Mouse (Mus musculus): ENCODE data around the gene Arap2.

Arap2 gene

DNA sequence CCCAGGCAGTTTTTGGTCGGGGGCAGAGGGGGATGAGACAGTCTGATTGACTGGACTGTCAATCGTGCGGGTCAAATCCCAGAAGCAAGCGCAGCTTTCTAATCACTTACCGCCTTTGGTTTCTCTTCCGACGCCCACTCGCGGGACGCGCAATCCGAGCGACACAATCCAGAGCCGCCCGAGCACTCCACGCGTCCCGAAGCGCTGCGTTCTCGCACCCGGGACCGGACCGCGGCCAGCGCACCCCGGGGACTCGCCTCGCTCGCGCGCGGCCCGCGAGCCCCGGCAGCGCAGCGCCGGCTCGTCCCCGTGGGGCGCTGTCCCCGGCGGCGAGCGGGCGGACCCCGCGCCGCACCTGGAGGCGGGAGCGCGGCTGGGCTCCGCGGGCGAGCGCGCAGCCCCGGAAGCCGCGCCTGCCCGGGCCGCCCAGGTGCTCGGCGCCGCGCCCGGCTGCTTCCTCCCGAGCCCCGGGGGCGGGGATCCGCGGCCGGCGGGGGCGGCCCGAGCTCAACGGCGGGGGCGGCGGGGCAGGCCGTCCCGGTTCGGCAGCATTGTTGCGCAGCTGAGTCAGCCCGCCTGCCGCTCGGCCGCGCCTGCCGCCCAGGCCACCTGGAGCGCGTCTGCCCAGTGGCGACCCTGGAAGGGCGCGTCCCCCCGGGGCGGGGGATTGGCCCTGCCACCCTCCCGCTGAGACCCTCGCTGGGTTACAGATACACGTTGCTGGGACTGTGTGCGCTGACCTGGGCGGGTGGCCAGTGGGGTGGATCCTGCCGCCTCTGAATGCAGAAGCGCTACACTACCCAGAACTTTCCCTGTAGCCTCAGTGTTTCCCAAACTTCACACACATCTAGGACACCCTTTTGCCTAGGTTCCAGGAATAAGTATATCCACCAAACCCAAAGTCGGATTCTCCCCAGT is at the start of gene Arap2:
TSS of gene Arap2 (minus strand) at position 376 of the 918 bp plus-strand sequence.
- in situ Hi-C loops (cut with MboI; ENCODE audit: low sequenced_read_pairs), result no loop called here

DNA sequence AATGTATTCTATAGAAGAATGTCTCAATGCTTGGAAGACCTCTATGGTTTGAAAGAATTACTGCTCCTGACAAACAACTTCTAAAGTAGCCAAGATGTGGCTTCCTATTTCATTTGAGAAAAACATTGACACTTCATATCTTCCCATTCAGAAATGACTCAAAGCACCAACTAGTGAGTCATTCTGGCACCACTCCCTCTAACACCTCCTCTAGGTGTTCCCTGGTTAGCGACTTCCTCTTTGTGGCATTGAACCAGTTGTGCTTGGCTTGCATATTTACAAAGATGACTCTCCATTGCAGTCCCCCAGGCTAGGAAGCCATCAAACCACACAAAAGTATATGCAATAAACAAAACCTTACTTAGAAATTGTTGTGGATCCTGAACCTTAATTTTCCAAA is 49.8 kb upstream of the Arap2 start:
- in situ Hi-C loops (cut with MboI; ENCODE audit: low sequenced_read_pairs), result no loop called here

DNA sequence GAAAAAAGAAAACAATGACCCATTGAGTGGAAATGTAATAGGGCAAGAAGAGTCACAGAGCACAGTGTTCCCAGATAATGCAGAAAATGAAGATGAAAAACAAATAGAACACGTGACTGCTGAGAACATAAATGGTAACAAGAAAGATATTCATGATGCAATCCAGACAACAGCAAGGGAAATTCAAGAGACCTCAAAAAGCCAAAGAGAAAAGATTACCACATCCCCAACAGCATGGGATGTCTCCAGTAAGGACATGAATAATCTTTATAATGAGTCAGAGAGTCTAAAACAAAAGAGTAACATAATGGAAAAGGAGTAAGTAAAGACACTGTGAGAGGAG is 48.1 kb upstream of the Arap2 start:
- in situ Hi-C loops (cut with MboI; ENCODE audit: low sequenced_read_pairs), result no loop called here

DNA sequence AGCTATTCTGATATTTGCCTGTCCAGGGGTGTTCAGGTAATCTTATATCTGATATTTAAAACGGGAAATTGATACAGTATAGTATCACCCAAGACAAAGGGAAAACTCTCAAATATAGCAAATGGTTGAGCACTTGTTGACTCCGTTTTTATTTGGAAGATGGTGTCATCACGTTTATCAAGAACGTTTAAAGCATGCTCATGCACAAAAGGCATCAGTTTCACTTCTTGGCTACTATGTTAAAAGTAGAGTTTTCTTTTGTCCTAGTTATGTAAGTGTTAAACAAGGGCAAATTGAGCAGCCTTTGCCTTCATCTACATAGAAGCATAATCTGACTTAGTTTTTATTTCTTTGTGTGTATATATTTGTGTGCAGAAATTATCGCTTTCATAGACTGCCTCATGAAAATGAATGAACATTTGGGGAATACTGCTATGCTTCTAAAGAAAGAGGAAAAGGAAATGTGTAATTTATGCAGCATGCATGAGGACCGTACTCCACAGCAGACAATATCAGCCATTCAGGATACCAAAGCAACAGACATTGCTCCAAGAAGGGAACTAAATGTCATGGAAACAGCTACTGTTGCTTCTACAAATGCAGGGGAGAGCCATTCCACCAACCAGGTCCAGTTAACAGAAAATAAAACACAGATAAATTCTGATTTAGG is 47.6 kb upstream of the Arap2 start, which contains the start of gene Dthd1:
TSS of gene Dthd1 (plus strand) at position 422 of the 670 bp plus-strand sequence.
- in situ Hi-C loops (cut with MboI; ENCODE audit: low sequenced_read_pairs), result no loop called here

DNA sequence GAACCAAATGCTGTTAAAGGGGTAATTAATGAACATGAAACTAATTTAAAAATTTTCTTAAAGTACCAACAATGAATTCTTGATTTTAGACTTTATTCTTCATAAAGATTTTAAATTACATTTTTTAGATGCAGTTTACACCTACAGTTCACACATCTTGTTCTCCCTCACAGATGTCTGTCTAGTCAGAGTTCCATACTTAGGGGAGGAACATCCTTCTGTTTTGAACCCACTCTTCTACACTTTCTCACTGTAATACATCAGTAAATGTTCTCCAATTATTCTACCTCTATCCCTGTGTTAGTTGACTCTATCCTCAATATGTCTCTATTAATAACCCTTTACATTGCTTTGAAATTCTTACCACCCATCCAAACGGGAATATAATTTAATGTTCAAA is 26.8 kb upstream of the Arap2 start:
- in situ Hi-C loops (cut with MboI; ENCODE audit: low sequenced_read_pairs), result no loop called here

DNA sequence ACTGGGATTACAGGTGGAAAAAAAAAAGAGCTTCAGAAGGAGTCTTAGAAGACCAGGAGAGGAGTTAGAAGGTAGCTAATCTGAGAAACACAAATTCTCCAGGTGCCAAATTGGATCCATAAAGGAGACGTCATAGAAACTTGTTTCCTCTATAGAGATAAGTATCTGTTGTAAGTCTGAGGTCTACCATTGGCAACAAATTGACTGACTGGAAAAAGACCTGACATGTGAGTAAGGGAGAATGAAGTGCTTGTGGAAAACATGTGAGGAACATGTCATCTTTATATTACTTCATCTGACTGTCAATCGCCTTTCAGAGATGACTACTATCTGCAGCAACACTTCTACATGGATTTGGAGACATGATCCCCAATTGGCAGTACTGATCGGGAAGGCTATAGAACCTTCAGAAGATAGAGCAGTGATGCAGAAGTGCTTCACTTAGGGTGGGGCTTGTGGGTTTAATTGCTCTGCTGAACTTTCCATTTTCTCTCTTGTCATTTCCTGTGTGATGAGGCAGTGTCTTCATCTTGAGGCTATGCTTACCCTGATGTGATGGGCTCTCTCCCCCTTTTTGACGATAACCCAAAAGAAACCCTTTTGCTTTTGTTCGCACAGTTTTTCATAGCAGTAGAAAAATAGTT is 25.1 kb upstream of the Arap2 start:
- in situ Hi-C loops (cut with MboI; ENCODE audit: low sequenced_read_pairs), result no loop called here

DNA sequence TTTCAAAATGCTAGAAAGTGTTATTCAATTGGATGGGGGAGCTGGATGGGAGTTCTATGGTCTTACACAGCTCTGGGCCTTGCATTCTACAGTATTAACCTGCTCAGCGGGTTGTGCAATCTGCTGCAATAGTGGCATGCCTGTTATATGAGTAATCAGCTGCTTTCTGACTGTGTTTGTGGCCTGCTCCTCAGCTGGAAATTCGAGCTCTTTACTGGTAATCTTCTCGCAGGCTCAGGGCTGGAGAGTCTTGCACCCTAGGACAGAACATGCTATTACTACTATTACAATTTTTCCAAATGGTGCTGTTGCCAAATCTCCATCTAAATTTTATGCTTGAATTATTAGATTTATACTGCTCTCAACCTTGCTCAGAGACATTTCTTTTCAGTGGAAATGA is 20.9 kb upstream of the Arap2 start:
- in situ Hi-C loops (cut with MboI; ENCODE audit: low sequenced_read_pairs), result no loop called here

DNA sequence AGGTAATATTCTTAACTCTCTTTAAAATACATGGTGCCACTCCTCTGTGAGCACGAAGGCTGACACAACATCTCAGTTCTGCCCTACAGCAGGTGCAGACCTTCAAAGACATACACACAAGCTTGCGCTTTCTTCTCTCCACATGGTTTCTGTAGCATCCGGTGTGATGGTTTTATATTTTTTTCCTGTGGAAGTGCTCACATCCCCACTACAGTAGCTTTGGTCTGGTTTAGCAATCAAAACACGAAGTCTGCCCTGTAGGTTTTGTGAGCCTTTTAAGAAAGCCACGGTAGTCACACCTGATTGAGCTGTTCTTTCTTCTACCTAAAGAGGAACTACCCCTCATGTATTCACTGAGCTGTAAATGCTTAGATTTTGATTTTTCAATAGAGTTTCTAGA is 12.7 kb upstream of the Arap2 start:
- in situ Hi-C loops (cut with MboI; ENCODE audit: low sequenced_read_pairs), result no loop called here

DNA sequence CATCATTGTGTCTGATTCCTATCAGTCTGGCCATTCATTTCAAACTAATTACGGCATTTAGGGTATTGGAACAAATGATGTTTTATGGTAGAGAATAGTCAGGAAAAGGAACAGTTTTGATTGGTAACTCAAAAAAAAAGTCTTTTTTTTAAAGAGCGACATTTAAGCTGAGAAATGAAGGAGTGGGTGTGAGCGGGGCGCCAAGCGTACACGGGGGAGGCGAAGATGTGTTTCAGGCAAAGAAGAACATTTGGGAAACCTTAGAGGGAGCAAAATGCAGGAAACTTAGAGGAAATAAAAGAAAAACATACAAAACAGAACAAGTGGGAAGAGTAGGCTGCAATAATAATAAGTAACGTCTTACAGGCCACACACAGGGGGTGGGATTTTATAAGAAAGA is 11.8 kb upstream of the Arap2 start:
- in situ Hi-C loops (cut with MboI; ENCODE audit: low sequenced_read_pairs), result no loop called here

DNA sequence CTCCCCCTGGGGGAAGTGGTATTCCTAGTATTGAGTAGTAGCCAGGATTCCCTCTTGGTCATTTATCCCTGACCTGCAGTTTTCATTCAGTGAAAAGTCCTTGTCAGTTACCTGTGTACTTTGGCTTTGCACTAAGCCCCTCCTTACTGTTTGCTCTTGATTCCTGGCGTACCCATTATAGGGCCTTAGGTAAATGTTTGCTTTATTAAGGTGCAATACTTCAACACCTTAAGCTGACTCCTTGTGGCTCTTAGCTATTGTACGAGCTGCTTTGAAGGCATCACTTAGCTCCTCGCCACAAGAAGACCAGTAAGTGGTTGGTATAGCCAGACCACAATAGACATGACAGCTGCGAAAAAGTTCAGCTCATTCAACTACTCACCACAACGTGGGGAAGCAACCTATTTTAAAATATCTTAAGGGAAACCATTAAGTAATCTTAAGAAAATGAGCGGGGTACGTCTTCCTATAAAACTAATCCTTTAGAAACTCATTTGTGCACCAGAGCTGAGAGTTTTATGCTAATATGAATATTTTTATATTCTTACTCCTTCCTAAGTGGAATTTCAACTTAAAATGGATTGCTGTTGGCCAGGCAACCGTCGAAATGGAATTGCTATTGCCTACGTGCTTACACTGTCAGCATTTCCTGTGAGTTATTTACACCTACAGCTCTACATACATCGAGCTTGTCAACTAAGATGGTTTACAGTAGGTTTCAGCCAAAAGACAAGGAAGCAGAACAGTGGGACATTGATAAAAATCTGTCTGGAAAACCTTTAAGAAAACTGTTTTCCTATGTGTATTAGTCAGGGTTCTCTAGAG is 6.0 kb upstream of the Arap2 start:
- in situ Hi-C loops (cut with MboI; ENCODE audit: low sequenced_read_pairs), result no loop called here

DNA sequence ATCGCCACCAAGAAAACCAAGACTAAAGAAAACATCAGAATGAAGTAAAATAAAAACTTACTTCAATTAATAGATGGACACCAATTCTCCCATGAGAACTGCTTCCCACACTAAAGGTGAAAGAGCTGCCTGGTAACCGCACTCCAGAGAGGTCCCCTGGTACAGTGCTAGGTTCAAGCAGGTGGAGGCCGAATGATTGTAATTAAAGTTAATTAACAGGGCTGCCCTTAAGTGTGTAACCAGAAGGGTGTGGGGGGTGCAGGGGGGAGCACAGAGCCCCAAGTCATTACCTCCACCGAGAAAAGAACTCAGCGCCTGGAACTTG is 538 bp downstream of the Arap2 start:
- in situ Hi-C loops (cut with MboI; ENCODE audit: low sequenced_read_pairs), result no loop called here

DNA sequence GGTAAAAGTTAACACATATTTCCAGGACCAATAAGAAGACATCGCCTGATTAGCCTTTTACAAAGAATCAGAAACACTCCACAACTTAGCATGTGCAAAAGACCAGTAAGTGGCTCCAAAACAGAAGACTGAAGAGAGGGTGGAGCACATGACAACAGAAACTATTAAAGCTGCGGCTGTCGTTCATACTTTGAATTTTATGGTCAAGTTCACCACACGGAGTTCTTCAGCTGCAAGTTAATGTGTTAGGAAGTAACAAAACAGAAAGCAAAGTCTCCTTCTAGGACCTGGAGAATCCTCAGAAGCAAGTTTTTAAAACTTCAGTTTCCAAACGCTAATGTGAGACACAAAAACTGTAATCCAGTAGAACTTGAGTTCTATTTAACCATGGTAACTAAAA is 1.8 kb downstream of the Arap2 start:
- in situ Hi-C loops (cut with MboI; ENCODE audit: low sequenced_read_pairs), result no loop called here

DNA sequence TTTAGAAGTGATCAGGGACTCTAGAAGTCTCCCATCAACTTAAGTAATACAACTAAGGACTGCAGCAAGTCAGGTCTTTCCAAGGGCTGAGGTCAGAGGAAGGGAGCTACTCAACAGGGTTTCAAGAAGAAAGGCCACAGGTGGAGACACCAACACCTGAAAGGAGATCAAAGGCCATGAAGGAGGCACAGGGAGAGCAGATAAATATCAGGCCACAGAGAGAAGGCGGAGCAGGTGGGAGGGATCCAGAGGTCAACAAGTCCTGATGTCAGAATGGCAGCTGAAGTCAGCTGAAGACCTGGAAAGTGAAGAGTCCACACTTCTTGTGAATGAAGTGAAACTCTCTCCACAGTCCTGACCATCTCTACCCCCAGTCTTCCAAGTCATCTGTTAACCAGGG is 2.9 kb downstream of the Arap2 start:
- in situ Hi-C loops (cut with MboI; ENCODE audit: low sequenced_read_pairs), result no loop called here

DNA sequence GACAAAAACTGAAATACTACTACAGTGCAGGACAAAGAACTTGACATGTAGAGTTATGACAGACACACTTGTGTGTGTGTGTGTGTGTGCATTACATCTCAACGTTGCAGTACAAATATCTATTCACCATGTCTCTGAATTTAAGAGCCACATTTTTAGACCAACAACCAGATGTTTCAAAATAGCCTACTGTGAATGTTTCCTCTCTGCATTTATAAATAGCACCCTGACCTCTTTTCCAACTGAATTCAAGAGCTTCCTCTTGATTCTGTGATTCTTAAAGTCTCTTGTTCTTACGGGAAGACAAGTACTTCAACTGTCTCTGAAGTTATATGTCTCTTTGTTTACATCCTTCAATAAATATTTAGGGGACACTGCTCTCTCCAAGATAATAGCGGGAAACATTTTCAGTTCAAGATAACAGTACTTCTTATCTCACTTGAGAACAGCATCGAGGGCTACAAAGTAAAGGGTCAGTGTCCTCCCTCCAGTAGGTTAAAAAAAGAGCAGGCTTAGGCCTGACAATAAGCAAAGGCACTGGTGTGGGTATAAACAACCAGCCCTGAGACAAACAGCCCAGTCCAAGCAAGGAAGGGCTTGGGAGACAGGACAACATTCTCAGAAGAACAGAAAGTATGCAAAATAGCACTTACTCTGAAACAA is 3.5 kb downstream of the Arap2 start:
- in situ Hi-C loops (cut with MboI; ENCODE audit: low sequenced_read_pairs), result no loop called here

DNA sequence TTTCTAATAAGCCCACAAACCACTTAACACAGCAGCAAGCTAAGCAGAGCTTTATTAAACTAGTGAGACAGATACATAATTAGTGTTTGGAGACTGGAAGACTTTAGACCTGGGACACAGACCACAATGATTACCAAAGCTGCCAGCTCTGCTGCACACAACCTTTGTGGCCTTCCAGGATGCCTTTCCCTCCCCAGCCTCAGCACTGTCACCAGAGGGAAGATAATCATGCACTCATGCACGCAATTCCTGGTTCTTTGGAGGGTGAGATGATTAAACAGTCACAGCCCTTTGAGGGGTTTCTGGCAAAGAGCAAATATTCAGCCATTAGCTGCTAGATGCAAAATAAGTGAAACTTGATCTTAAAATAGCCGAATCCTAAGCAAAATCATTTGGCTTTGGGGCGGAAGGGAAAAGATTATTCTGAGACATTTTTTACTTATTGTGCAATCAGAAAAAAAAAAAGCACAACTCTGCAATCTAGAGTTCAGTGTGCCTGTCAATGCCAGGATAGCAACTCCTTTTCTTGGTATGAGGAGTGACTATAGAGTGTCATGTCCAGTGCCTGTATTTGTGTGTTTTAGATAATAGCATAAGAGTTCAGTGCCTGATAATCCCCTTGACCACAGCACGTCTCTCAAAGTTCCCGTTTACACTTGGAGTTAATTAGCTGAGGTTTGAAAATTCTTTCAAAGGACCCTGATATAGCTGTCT is 5.0 kb downstream of the Arap2 start:
- in situ Hi-C loops (cut with MboI; ENCODE audit: low sequenced_read_pairs), result no loop called here

DNA sequence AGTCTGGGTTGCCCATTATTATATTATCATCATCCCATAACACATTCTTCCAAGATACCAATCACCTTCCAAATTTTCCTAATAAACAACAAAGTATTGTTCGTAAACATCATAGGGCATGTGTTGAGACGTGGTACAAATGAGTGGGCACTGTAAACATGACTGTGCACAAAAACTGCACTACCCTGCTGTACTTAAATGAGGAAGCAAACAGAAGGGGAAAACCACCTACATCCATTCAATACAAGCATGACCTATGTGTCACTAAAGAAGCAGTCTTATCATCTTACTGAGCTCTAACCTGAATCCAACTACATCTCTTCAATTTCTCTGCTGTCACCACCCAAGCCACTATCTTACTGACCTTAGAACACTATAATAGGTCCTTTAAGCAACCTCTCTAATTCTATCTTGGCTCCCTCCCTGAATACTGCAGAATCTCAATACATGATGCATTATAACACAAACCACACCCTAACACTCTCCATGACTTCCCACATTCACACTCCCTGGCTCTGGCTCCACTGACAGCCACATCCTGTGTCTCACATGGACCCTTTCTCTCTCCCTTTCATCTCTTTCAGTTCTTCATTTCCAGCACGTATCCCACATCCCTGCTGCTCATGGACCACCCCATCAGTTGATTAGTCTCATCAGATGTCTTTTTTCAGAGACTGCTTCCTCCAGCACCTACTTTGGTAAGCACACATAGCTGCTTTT is 10.0 kb downstream of the Arap2 start:
- in situ Hi-C loops (cut with MboI; ENCODE audit: low sequenced_read_pairs), result no loop called here

DNA sequence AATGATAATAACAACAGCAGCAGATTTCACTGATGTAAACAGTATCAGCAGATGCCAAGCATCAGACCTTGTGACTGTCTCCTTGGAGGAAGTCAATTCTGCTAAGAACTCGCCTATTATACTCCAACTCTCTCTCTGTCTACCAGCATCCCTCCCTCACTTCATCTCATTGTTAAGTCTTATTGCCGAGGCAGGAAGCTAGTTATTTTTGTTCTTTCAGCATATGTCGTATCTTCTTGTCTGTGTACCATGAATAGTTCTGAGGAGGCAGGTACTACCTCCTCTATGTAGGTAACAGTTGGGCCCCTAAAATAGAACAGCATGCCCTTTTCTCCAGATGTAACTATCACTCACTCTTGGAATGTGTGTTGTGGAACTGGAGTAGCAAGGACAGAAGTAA is 13.0 kb downstream of the Arap2 start:
- in situ Hi-C loops (cut with MboI; ENCODE audit: low sequenced_read_pairs), result no loop called here

DNA sequence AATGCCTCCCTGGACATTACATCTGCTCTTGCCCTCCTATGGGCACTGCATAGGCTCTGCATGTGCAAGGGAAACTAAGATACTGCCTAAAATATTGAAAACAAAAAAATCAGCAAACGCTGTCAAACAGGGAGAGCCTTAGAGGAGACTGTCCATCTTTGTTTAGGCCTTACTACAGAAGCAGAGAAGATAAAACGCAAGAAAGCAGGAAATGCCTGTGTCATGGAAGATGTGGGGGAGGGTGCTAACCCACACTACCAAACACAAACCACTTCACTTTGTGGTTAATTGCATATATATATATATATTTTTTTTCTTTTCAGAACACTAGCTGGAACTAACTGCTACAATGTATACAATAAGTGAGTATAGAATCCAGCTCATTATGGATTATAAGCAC is 14.3 kb downstream of the Arap2 start:
- in situ Hi-C loops (cut with MboI; ENCODE audit: low sequenced_read_pairs), result no loop called here

DNA sequence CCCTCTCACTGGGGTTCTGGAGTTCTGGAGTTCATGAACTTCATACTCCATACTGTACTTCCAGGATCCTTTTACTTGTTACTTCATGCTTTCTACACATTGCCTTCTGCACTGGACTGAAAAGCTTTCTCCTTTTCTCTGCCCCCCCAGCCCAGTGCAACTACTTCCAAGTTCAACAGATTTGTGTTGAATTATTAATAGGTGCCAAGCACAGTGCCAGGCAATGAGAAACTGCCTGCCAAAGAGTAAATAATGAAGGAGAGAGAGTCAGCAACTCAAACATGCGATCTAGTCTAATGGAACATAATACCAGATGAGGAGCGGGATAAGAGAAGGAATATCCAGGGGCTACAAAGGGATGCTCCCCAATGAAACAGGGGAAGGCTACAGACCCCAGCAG is 17.8 kb downstream of the Arap2 start:
- in situ Hi-C loops (cut with MboI; ENCODE audit: low sequenced_read_pairs), result no loop called here

Data from CH12F3 (cell line).